Comparison of ENCODE assay signal across 14 mouse cellular contexts in genomic region chr11:87750521-87750920, GRCm38 (mm10). TPM values are rescaled to one million over a fixed set of nuclear protein-coding genes. Genes with fewer than 3 reads are reported as not detected.
A peak's percentile ranks its signal among the peaks of the same experiment; 100 is the strongest.
DNase-seq lines count a peak whose midpoint lies in the region; ATAC-seq and TF ChIP-seq lines count a peak whose summit lies in the region.
"Had no signal": no experiment of that assay in that cellular context is flagged by ENCODE, and none has a peak within 500 bp of the region (broad histone marks: within the 10 kb centered on the region; RNA-seq: fewer than 3 reads in every experiment).

No protein-coding gene starts in this region.

- no peak for DNase-seq in heart, embryonic 10.5 days (ENCODE audit: low spot score)
- no peak for DNase-seq in heart, postnatal 25 days (ENCODE audit: low spot score)
- DNase-seq in 416B (ENCODE audit: low read depth) = peak; percentile 86
- DNase-seq in naive thymus-derived CD4-positive, alpha-beta T cell, adult 2 months (ENCODE audit: low read depth) = peak; percentile 88
- DNase-seq in forebrain, postnatal 0 days = no peak
- DNase-seq in urinary bladder, postnatal 36 days (ENCODE audit: low spot score in 2 of 2) = no peak
- DNase-seq: heart, adult 11 months; kidney, adult 2 months had no signal

- WGBS in heart, embryonic 10.5 days = 55% methylated on average over 3 of the region's 3 CpGs
- 78% methylated on average over 3 of the region's 3 CpGs for WGBS in forebrain, postnatal 0 days
- WGBS in intestine, embryonic 15.5 days = 63% methylated on average over 3 of the region's 3 CpGs

- no peaks in the 10 kb centered on the region for H3K9me3 ChIP-seq in heart, embryonic 10.5 days
- no peaks in the 10 kb centered on the region for H3K9me3 ChIP-seq in forebrain, postnatal 0 days (ENCODE audit: low read length)
- H3K9me3 ChIP-seq in intestine, embryonic 15.5 days = no peaks in the 10 kb centered on the region
- H3K9me3 ChIP-seq: neural tube, embryonic 12.5 days had no signal

- no peak overlapping the region for H3K4me2 ChIP-seq in forebrain, postnatal 0 days (ENCODE audit: low read depth)
- no peak overlapping the region for H3K4me2 ChIP-seq in intestine, embryonic 15.5 days (replicated peaks)
- H3K4me2 ChIP-seq: neural tube, embryonic 12.5 days had no signal

- peaks cover 29% of the 10 kb centered on the region for H3K4me1 ChIP-seq in heart, embryonic 10.5 days
- H3K4me1 ChIP-seq in forebrain, postnatal 0 days (ENCODE audit: insufficient read depth) = no peaks in the 10 kb centered on the region
- 0 out of 2 replicates have a peak, but pooled peaks cover 3% of the 10 kb centered on the region for H3K4me1 ChIP-seq in intestine, embryonic 15.5 days (replicated peaks)
- H3K4me1 ChIP-seq: neural tube, embryonic 12.5 days had no signal

- no peaks in the 10 kb centered on the region for H3K36me3 ChIP-seq in heart, embryonic 10.5 days
- H3K36me3 ChIP-seq in forebrain, postnatal 0 days (ENCODE audit: insufficient read depth) = no peaks in the 10 kb centered on the region
- no peaks in the 10 kb centered on the region for H3K36me3 ChIP-seq in intestine, embryonic 15.5 days
- H3K36me3 ChIP-seq: neural tube, embryonic 12.5 days had no signal

- intact Hi-C loops in heart, postnatal 25 days (cut with DNase I) = no loop called here

- no peak for TF ChIP-seq CTCF in forebrain, postnatal 0 days (IDR thresholded peaks at IDR 0.05; ENCODE audit: low read depth)

- peak overlapping the region; percentile 69; the same call in 1 of the 2 replicates for H3K27ac ChIP-seq in heart, embryonic 10.5 days
- no peak overlapping the region for H3K27ac ChIP-seq in forebrain, postnatal 0 days (ENCODE audit: low read depth, low read length)
- H3K27ac ChIP-seq in intestine, embryonic 15.5 days = no peak overlapping the region
- H3K27ac ChIP-seq: neural tube, embryonic 12.5 days had no signal

- no peak overlapping the region for H3K4me3 ChIP-seq in heart, embryonic 10.5 days
- H3K4me3 ChIP-seq in forebrain, postnatal 0 days (ENCODE audit: low read depth, low read length) = no peak overlapping the region
- no peak overlapping the region for H3K4me3 ChIP-seq in intestine, embryonic 15.5 days (replicated peaks)
- H3K4me3 ChIP-seq: neural tube, embryonic 12.5 days had no signal

- peak; percentile 5 for ATAC-seq in erythroblast, adult 5-6 weeks (replicated peaks; ENCODE audit: low FRiP score, poor library complexity, severe bottlenecking)
- no peak for ATAC-seq in forebrain, postnatal 0 days
- ATAC-seq in intestine, embryonic 15.5 days = no peak
- ATAC-seq: forebrain, embryonic 16.5 days had no signal

- no peak overlapping the region for H3K9ac ChIP-seq in forebrain, postnatal 0 days
- H3K9ac ChIP-seq in intestine, embryonic 15.5 days = no peak overlapping the region
- H3K9ac ChIP-seq: neural tube, embryonic 12.5 days had no signal

- 0 out of 2 replicates have a peak, but pooled peaks cover 3% of the 10 kb centered on the region for H3K27me3 ChIP-seq in heart, embryonic 10.5 days (ENCODE audit: insufficient read depth, poor library complexity, severe bottlenecking)
- no peaks in the 10 kb centered on the region for H3K27me3 ChIP-seq in forebrain, postnatal 0 days (ENCODE audit: insufficient read depth, low read length)
- no peaks in the 10 kb centered on the region for H3K27me3 ChIP-seq in intestine, embryonic 15.5 days (replicated peaks)
- H3K27me3 ChIP-seq: neural tube, embryonic 12.5 days had no signal

RNA-seq across cellular contexts. Expression of gene Tspoap1, which starts 9.8 kb away (rescaled TPM):
- 0.95 and 1.5 TPM in 2 replicates for polyA plus RNA-seq in heart, embryonic 10.5 days (2016; fragmentation: Nextera tagmentation; extraction: Ambion mirVana)
- under 1 TPM; 0.14 to 0.42 TPM for total RNA-seq in heart, postnatal 25 days (2021)
- total RNA-seq in erythroblast, adult 5-6 weeks (2015; ENCODE audit: low replicate concordance) = 4.2 and 5.4 TPM in 2 replicates
- 5.4 and 16.6 TPM in 2 replicates for total RNA-seq in erythroblast, adult 5-6 weeks (2017; ENCODE audit: low replicate concordance)
- total RNA-seq in forebrain, postnatal 0 days (2014; rRNA removed) = 119 and 199 TPM in 2 replicates
- polyA plus RNA-seq in forebrain, postnatal 0 days (2015; fragmentation: Nextera tagmentation; extraction: Ambion mirVana) = 10.5 and 20.1 TPM in 2 replicates
- 0.96 and 1.5 TPM in 2 replicates for polyA plus RNA-seq in intestine, embryonic 15.5 days (2015; fragmentation: Nextera tagmentation; extraction: Ambion mirVana)
- polyA plus RNA-seq: C2C12 had no signal

RNA-seq across cellular contexts. Expression of gene Supt4a, which starts 13.2 kb away (rescaled TPM):
- 122 and 151 TPM in 2 replicates for polyA plus RNA-seq in heart, embryonic 10.5 days (2016; fragmentation: Nextera tagmentation; extraction: Ambion mirVana)
- total RNA-seq in heart, postnatal 25 days (2021) = 10 to 100 TPM; 42.9 to 46.7 TPM
- 133 and 166 TPM in 2 replicates for total RNA-seq in erythroblast, adult 5-6 weeks (2015; ENCODE audit: low replicate concordance)
- 103 and 121 TPM in 2 replicates for total RNA-seq in erythroblast, adult 5-6 weeks (2017; ENCODE audit: low replicate concordance)
- 64.9 and 78.5 TPM in 2 replicates for total RNA-seq in forebrain, postnatal 0 days (2014; rRNA removed)
- 141 and 159 TPM in 2 replicates for polyA plus RNA-seq in forebrain, postnatal 0 days (2015; fragmentation: Nextera tagmentation; extraction: Ambion mirVana)
- 117 and 121 TPM in 2 replicates for polyA plus RNA-seq in intestine, embryonic 15.5 days (2015; fragmentation: Nextera tagmentation; extraction: Ambion mirVana)

RNA-seq across cellular contexts. Expression of gene Mpo, which starts 42.9 kb away (rescaled TPM):
- polyA plus RNA-seq in heart, embryonic 10.5 days (2016; fragmentation: Nextera tagmentation; extraction: Ambion mirVana) = 5.8 and 11.8 TPM in 2 replicates
- total RNA-seq in heart, postnatal 25 days (2021) = not detected
- 1,764 and 1,778 TPM in 2 replicates for total RNA-seq in erythroblast, adult 5-6 weeks (2015; ENCODE audit: low replicate concordance)
- total RNA-seq in erythroblast, adult 5-6 weeks (2017; ENCODE audit: low replicate concordance) = 605 and 1,001 TPM in 2 replicates
- total RNA-seq in forebrain, postnatal 0 days (2014; rRNA removed) = 0.33 and 0.46 TPM in 2 replicates
- 0.21 TPM in 1 of 2 replicates, not detected in the other for polyA plus RNA-seq in forebrain, postnatal 0 days (2015; fragmentation: Nextera tagmentation; extraction: Ambion mirVana)
- 2.9 and 5.9 TPM in 2 replicates for polyA plus RNA-seq in intestine, embryonic 15.5 days (2015; fragmentation: Nextera tagmentation; extraction: Ambion mirVana)
- total RNA-seq: left cerebral cortex, postnatal 14 days had no signal
- polyA plus RNA-seq: C2C12 had no signal

Comparison
In these comparisons a context has a peak if more than half of its experiments do, and no peak if none do; other contexts are left out.
1. DNase-seq: peak in 416B (single experiment) and naive thymus-derived CD4-positive, alpha-beta T cell, adult 2 months (single experiment); none in heart, embryonic 10.5 days (single experiment), heart, postnatal 25 days (single experiment), forebrain, postnatal 0 days (single experiment) and urinary bladder, postnatal 36 days (0 of 2).
2. RNA of gene Mpo, which starts 42.9 kb away (total RNA-seq): 605 to 1,778 TPM in erythroblast, adult 5-6 weeks; 0.33 to 0.46 TPM in forebrain, postnatal 0 days and not detected in heart, postnatal 25 days; every median in the first group is over 100 times any median in the second.